Mouse (Mus musculus): ENCODE measurements at regions not wholly inside any gene's neighbourhood (a gene's known extent, or its start where the extent isn't known, plus 50 kb on each side); places are given as distances from the start of the nearest gene placed in this dataset.

- in situ Hi-C loops (cut with MseI, MboI), result no loop called here
Measured at GRCm38 (mm10) chr5:45036430-45036829, 236.9 kb upstream of the Ldb2 start.

DNA sequence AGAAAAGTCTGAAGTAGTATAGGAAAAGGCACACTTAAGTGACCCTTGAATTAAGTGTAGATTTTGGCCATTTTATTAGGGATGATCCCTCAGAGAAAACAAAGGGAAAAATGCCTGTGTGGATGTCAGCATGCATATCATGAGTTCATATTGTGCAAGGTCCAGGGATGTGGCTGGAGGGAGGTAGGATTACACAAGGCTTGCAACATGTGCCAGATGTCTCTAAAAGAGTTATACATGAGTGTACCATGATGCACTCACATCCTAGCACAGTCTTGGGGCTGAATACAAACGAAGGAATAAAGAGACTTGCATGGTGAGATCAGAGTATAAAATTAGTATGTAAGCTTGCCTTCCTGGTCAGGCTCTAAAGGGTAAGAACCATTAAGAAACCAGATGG is 233.7 kb upstream of the Ldb2 start:
- in situ Hi-C loops (cut with MseI, MboI), result no loop called here

- in situ Hi-C loops (cut with MseI, MboI), result no loop called here
Measured at GRCm38 (mm10) chr5:45027876-45028275, 228.4 kb upstream of the Ldb2 start.

- in situ Hi-C loops (cut with MseI, MboI), result no loop called here
Measured at GRCm38 (mm10) chr5:45025383-45025782, 225.9 kb upstream of the Ldb2 start.

GRCm38 (mm10) chr5:45007930-45008329 is 208.4 kb upstream of the Ldb2 start:
- in situ Hi-C loops (cut with MseI, MboI), result no loop called here

DNA sequence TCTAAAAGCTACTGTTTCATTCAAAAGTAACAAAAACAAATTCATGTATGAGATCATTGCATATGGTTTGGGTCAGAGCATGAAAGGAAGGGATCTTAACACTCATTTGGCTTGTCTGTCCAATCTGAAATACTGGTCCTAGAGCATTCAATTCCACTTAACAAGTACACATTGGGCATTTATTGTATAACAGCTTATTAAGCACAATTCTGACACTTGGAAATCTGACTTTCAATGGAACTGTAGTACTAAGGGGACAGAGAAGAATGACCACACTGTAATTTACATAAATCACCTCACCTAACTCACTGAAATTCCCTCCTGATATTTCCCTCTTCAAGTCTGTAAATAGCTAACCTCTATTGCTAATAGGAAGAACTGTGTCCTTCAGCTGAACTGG is 201.5 kb upstream of the Ldb2 start:
- in situ Hi-C loops (cut with MseI, MboI), result no loop called here

DNA sequence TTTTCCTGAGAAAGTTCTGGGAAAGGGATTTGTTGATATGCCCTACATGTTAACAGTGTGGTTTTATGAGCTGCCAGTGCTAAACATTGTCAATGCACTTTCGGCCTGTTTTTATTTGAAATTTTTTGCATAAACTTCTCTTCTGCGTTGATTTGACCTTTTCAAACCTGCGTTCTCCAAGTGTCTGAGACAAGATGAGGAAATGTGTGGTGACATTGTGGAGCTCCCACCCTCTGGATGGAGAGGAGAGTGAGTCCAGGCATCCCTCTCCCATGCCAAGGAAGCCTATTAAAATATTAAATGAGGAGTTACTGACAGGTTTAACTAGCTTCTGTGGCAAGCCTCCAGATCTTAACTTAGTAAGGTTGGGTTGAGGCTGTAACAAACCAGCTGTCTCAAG is 199.6 kb upstream of the Ldb2 start:
- in situ Hi-C loops (cut with MseI, MboI), result no loop called here

- in situ Hi-C loops (cut with MseI, MboI), result no loop called here
Measured at GRCm38 (mm10) chr5:44975456-44976195, 176.1 kb upstream of the Ldb2 start.

GRCm38 (mm10) chr5:44943023-44943921 is 143.8 kb upstream of the Ldb2 start:
- in situ Hi-C loops (cut with MseI, MboI), result no loop called here

- in situ Hi-C loops (cut with MseI, MboI), result no loop called here
Measured at GRCm38 (mm10) chr5:44942575-44942974, 143.1 kb upstream of the Ldb2 start.

DNA sequence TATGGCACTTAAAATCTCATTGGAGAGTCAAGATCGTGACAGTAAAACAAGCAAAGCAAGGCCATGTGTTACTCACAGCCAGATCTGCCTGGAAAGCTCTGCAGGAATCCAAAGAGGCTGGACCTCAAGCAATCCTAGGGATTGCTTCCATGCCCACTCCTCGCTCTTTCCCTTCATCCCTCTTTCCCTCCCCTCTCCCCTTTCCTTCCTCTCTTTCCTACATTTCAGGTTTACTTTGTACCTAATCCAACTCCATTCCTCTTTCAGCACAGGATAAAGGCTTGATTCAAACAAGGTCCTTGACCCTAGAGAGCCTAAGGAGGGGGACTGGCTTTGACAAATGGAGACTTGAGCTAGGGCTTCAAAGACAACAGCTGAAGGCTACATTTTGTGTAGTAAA is 126.0 kb upstream of the Ldb2 start:
- in situ Hi-C loops (cut with MseI, MboI), result no loop called here

DNA sequence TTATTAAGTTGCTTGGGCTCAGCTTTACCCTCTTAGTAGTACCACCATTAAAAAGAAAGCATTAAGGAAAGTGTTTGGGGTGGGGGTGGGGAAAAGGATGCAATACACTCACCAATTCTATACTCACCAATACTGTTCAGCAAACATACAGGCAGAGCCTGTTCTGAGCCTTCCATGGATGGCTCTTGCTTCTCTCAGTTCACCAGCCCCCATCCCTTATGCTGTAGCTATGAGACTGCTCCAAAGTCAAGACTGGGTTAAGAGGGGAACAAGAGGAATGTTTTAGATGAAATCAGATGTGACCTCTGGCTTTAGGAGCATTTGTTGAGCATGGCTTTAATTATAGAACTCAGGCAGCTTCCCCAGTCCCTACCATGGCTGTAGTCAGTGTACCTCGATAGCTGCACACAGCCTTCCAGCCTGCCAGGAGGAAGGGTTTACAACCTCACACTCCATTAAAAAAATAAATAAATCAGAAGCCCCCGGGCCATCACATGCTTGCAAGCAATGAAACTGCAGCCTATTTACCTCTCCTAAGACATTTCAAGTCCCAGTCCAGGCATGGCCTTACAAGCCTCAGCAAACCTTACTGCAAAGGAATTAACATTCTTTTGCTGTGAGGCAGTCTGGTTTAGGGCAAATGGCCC is 122.8 kb upstream of the Ldb2 start:
- in situ Hi-C loops (cut with MseI, MboI), result no loop called here

- in situ Hi-C loops (cut with MseI, MboI), result no loop called here
Measured at GRCm38 (mm10) chr5:44917816-44918213, 118.3 kb upstream of the Ldb2 start.

GRCm38 (mm10) chr5:44917173-44917815 is 117.8 kb upstream of the Ldb2 start:
- in situ Hi-C loops (cut with MseI, MboI), result no loop called here

GRCm38 (mm10) chr5:44902541-44902940 is 103.1 kb upstream of the Ldb2 start:
- in situ Hi-C loops (cut with MseI, MboI), result no loop called here

- in situ Hi-C loops (cut with MseI, MboI), result no loop called here
Measured at GRCm38 (mm10) chr5:44886566-44887070, 87.1 kb upstream of the Ldb2 start.

GRCm38 (mm10) chr5:44876946-44877345 is 77.5 kb upstream of the Ldb2 start:
- in situ Hi-C loops (cut with MseI, MboI), result no loop called here

DNA sequence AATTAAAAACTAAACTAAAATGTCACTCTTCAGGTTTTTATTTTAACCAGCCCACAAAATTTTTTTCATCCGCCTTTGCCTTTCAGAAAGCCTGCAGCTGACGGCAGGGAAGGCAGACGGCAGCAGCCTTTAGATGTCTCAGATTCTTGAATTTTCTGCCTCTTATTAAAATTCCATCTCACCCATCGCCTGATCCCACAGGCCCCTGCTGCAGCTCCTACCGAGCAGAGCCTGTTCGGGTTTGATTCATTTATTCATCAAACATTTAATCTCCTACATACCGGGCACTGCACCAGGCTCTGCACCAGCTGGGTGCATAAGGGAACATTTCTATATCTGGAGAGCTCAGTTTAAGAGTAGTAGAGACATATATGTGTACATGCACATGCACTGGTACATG is 72.8 kb upstream of the Ldb2 start:
- in situ Hi-C loops (cut with MseI, MboI), result no loop called here

DNA sequence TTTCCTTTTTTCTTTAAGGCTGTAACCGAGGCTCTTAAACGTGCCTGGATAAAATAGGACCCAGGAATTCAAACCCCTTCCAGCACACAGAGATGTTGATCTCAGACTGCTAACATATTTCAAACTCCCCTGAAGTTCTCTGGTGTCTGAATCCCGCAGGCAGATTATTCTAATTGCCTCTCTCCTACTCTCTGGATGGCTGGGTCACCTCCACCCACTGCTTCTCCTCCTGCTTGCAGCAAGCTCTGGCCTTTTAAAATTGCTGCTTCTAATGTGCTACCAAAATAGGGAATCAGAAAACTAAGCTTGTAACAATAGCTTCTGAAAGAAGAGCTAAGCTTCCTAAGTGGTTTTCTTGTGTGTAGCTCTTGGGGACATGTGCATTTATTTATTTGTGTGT is 64.4 kb upstream of the Ldb2 start:
- in situ Hi-C loops (cut with MseI, MboI), result no loop called here

GRCm38 (mm10) chr5:44863349-44863748 is 63.9 kb upstream of the Ldb2 start:
- in situ Hi-C loops (cut with MseI, MboI), result no loop called here

- in situ Hi-C loops (cut with MseI, MboI), result no loop called here
Measured at GRCm38 (mm10) chr5:44854189-44854588, 54.7 kb upstream of the Ldb2 start.
